Mouse (Mus musculus): ENCODE measurements around the gene Unc13d. TPM values are rescaled to one million over a fixed set of nuclear protein-coding genes. Genes with fewer than 3 reads are reported as not detected.

Gene Unc13d
- polyA plus RNA-seq, 1 experiment from 2014 or later, result 0.33 TPM

- TF ChIP-seq CTCF (IDR thresholded peaks at IDR 0.05), result no peak
- ATAC-seq, result no peak
- no peak for DNase-seq (ENCODE audit: low read depth, low spot score)
- H3K27me3 ChIP-seq, result no peaks in the 10 kb centered on the region
- in situ Hi-C loops (cut with MboI; ENCODE audit: low pct_unique_long_range_greater_than_20kb), result no loop called here
- ChIA-PET POLR2A (no interaction called here), CTCF (interaction anchor here (1.5 kb wide), 1 partner anchor 13 kb away, joined by 4 read pairs; no protein-coding TSS in a partner anchor)
These were observed 6.3 kb downstream of the Unc13d start for GRCm38 (mm10) chr11:116071510-116071909.

GRCm38 (mm10) chr11:116065345-116065744 is 12.4 kb downstream of the Unc13d start:
- ChIA-PET POLR2A (interaction anchor here (0.7 kb wide), 1 partner anchor 43 kb away, joined by 3 read pairs; no protein-coding TSS in a partner anchor), CTCF (no interaction called here)
- H3K27me3 ChIP-seq, result no peaks in the 10 kb centered on the region
- in situ Hi-C loops (cut with MboI; ENCODE audit: low pct_unique_long_range_greater_than_20kb), result no loop called here
- TF ChIP-seq CTCF (IDR thresholded peaks at IDR 0.05), result no peak
- no peak for ATAC-seq
- DNase-seq (ENCODE audit: low read depth, low spot score), result no peak

DNA sequence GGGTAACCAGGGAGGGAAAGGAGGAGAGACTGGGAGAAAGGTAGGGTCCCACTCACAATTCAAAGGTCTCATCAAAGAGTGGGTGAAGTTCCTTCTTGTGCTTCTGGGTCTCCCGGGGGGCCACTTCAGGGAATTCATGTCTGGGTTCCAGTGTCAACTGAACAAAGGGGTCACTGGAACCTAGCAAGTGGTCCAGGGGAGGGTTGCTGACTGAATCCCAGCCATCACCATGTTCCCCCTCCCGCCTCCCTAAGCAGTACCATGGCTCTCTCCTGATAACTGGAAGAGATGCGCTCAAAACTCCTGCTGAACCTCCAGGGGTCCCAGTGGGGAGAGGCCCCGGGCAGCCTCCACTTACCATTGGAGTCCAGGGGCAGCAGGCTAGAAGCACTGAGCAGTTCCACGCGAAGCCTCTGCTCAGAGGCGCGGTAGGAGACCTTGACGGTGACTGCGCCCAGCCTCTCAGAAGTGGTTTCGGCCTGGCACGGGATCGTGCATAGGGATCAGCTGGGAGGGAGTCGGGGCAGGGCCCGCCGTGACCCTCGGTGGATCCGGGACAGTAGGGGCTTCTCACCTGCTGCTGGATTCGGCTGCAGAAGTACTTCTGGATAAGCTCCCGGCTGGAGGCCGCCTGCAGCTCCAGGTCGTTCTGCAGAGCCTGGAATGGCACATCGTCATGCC is 13.4 kb downstream of the Unc13d start:
- DNase-seq (ENCODE audit: low read depth, low spot score) (no peak), ATAC-seq (no peak)
- no peaks in the 10 kb centered on the region for H3K27me3 ChIP-seq
- ChIA-PET CTCF (no interaction called here), POLR2A (interaction anchor here (0.7 kb wide), 1 partner anchor 42 kb away, joined by 3 read pairs; no protein-coding TSS in a partner anchor)
- no peak for TF ChIP-seq CTCF (IDR thresholded peaks at IDR 0.05)
- in situ Hi-C loops (cut with MboI; ENCODE audit: low pct_unique_long_range_greater_than_20kb), result no loop called here

DNA sequence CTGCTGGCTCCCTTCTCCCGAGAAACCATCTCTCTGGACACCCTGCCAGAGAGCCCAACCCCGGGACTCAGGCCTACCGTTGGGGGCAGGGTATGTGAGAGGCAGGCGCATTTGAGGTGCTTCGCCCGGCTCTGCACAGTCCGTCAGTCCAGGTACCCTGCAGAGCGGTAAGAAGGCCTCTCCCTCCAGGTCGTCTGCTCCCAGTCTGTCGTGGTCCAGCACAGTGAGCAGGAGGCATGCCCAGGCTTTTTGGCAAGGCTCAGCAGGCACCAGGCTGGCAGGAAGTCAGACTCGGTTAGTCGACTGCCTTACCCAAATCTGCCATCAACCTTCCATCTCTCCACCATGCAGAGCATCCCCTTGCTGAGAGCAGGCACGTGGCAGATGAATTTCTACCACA is 14.2 kb downstream of the Unc13d start:
- DNase-seq (ENCODE audit: low read depth, low spot score), result no peak
- ChIA-PET POLR2A (no interaction called here), CTCF (no interaction called here)
- TF ChIP-seq CTCF (IDR thresholded peaks at IDR 0.05), result no peak
- H3K27me3 ChIP-seq, result no peaks in the 10 kb centered on the region
- no peak for ATAC-seq
- in situ Hi-C loops (cut with MboI; ENCODE audit: low pct_unique_long_range_greater_than_20kb), result no loop called here

DNA sequence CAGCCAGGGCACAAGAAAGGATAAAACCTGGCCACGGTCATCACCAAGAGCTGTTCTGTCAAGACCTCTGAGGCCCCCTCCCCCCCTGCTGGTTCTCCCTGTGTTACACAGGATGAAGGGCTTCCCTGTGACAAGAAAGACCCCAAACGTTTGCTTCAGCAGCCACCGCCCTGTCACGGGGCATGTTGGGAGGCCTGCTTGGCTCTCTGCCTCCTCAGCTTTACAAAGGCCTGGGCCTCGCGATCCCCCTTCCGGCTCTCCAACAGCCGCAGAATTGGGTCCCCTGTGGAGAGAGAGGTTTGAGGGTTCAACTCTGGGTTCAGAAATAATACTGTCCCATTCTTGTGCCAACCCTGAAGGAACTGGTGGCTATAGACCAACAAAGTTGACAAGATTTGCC is 15.2 kb downstream of the Unc13d start:
- in situ Hi-C loops (cut with MboI; ENCODE audit: low pct_unique_long_range_greater_than_20kb), result no loop called here
- TF ChIP-seq CTCF (IDR thresholded peaks at IDR 0.05), result no peak
- ATAC-seq (no peak), DNase-seq (ENCODE audit: low read depth, low spot score) (no peak)
- no peaks in the 10 kb centered on the region for H3K27me3 ChIP-seq
- CTCF ChIA-PET, result no interaction called here
- POLR2A ChIA-PET, result no interaction called here

DNA sequence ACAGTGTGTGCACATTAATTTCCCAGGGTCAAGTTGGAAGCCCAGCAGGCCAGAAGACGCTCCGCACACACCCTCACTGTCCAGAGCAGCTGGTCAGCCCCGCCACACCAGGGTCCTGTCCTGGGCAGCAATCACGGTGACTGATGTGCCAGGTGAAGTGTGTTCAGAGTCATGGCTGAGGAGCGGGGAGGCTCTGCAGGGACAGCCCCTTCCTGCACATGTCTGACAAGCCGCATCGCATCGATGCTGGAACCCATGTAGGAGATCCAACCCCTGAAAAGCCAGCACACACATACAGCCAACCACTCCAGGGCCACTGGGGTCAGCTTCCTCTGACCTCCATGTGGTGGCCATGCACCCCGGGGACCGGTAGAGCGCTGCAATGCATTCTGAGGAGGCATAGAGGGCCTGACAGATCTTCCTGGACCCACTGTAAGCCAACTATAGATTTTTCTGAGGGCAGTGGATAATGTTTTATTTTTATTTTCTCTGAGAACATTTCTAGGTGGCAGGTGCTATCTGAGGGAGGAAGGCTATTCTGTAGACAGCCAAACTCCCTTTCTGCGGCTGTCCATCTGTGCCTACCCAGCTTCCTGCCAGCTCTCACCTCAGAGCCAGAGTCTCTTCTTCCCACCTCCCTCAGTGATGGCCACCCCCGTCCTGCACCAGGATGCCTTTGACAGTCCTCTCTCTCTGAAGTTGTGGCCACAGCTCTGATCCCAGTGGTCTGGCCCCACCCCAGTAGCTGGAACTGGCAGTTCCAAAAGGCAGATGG is 15.9 kb downstream of the Unc13d start:
- H3K27me3 ChIP-seq, result no peaks in the 10 kb centered on the region
- no peak for TF ChIP-seq CTCF (IDR thresholded peaks at IDR 0.05)
- no peak for ATAC-seq
- ChIA-PET POLR2A (no interaction called here), CTCF (no interaction called here)
- no peak for DNase-seq (ENCODE audit: low read depth, low spot score)
- in situ Hi-C loops (cut with MboI; ENCODE audit: low pct_unique_long_range_greater_than_20kb), result no loop called here

- DNase-seq (ENCODE audit: low read depth, low spot score) (no peak), ATAC-seq (no peak)
- ChIA-PET POLR2A (interaction anchor here (0.9 kb wide), 1 partner anchor 17 kb away, joined by 3 read pairs; no protein-coding TSS in a partner anchor), CTCF (interaction anchor here (0.9 to 1.2 kb wide), 2 partner anchors 10 to 20 kb away, joined by 3 read pairs; no protein-coding TSS in a partner anchor)
- in situ Hi-C loops (cut with MboI; ENCODE audit: low pct_unique_long_range_greater_than_20kb), result no loop called here
- no peak for TF ChIP-seq CTCF (IDR thresholded peaks at IDR 0.05)
- no peaks in the 10 kb centered on the region for H3K27me3 ChIP-seq
These were observed 17.2 kb downstream of the Unc13d start for GRCm38 (mm10) chr11:116060596-116060995.

DNA sequence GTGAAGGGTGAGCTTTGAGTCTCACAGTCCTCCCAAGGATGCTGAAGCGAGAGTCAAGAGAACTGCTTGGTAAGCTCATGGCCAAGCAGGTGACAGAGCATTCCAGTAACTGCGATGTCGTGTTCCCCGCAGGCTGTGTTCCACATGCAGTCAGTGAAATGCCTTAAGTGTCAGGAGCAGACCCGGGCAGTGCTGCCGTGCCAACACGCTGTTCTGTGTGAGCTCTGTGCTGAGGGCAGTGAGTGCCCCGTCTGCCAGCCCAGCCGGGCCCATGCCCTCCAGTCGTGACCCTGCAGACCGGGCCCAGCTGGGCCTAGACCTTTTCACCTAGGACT is 18.1 kb downstream of the Unc13d start:
- DNase-seq (ENCODE audit: low read depth, low spot score) (no peak), ATAC-seq (no peak)
- ChIA-PET POLR2A (interaction anchor here (0.5 to 0.9 kb wide), 3 partner anchors 30 to 746 kb away, joined by 3 to 4 read pairs (median 3); partner anchors contain the start of gene Unk), CTCF (interaction anchor here (1.2 kb wide), 1 partner anchor 9 kb away, joined by 3 read pairs; no protein-coding TSS in a partner anchor)
- H3K27me3 ChIP-seq, result no peaks in the 10 kb centered on the region
- in situ Hi-C loops (cut with MboI; ENCODE audit: low pct_unique_long_range_greater_than_20kb), result no loop called here
- TF ChIP-seq CTCF (IDR thresholded peaks at IDR 0.05), result no peak

- H3K27me3 ChIP-seq, result no peaks in the 10 kb centered on the region
- ChIA-PET CTCF (no interaction called here), POLR2A (interaction anchor here (0.5 to 0.9 kb wide), 3 partner anchors 29 to 745 kb away, joined by 3 to 4 read pairs (median 3); partner anchors contain the start of gene Unk)
- ATAC-seq, result no peak
- in situ Hi-C loops (cut with MboI; ENCODE audit: low pct_unique_long_range_greater_than_20kb), result no loop called here
- no peak for DNase-seq (ENCODE audit: low read depth, low spot score)
- TF ChIP-seq CTCF (IDR thresholded peaks at IDR 0.05), result no peak
These were observed 18.7 kb downstream of the Unc13d start for GRCm38 (mm10) chr11:116058868-116059690.

DNA sequence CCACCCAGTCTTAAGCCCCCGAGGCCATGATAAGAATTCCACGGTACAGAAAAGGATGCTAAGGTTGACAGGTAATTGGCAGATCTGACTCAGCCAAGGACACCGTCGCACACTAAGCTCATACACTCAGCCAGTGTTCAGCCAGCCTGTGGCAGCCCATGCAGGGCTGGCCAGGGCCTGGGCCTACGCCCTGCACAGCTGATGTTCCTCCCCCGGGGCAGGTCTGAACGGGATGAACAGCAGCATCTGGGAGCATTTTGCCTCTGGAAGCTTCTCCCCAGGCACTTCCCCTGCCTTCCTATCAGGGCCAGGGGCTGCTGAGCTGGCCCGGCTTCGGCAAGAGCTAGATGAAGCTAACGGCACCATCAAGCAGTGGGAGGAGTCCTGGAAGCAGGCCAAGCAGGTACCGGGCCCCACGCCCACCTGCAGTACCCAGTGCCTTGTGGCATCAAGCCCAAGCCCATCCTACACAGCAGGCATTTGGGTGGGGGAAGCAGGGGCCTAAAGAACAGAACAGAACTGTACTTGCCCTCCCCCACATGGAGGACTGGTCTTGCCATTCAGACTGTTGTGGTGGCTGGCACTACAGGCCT is 19.6 kb downstream of the Unc13d start:
- in situ Hi-C loops (cut with MboI; ENCODE audit: low pct_unique_long_range_greater_than_20kb), result no loop called here
- POLR2A ChIA-PET, result no interaction called here
- H3K27me3 ChIP-seq, result no peaks in the 10 kb centered on the region
- no peak for TF ChIP-seq CTCF (IDR thresholded peaks at IDR 0.05)
- no peak for DNase-seq (ENCODE audit: low read depth, low spot score)
- ATAC-seq, result no peak
- CTCF ChIA-PET, result no interaction called here
